ENCODE assay signal across 20 mouse cellular contexts in the genomic region with DNA sequence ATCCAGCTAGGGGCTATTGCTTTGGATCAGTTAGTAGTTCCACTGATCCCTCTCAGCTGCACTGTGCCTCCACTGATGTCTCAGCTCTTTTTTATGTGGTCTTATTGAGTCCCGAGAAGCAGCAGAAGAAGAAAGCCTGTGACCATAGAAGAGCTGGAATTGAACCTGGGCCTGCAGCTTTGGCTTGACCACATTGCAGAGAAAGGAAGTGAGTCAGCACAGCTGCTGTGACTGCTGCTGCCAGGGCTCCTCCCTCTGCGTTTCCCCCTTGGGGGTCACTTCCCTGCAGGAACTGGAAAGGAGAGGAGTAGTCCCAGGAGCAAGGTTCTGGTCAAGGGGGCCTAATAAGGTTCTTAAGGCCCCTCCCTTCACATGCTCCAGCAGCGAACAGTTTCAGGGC. TPM values are rescaled to one million over a fixed set of nuclear protein-coding genes. Genes with fewer than 3 reads are reported as not detected.
DNase-seq lines count a peak whose midpoint lies in the region; ATAC-seq and TF ChIP-seq lines count a peak whose summit lies in the region.
"Had no signal": no experiment of that assay in that cellular context is flagged by ENCODE, and none has a peak within 500 bp of the region (broad histone marks: within the 10 kb centered on the region; RNA-seq: fewer than 3 reads in every experiment).

No protein-coding gene starts in this region.

- intact Hi-C loops in gastrocnemius, adult 2 months (cut with DNase I) = loop anchor here (5.0 kb wide), 2 partner anchors 268 to 427 kb away; no protein-coding TSS in a partner anchor
- intact Hi-C loops in gastrocnemius, postnatal 36 days (cut with DNase I) = loop anchor here (5.0 kb wide), 4 partner anchors 37 to 432 kb away; no protein-coding TSS in a partner anchor

- H3K4me2 ChIP-seq in hindbrain, embryonic 14.5 days (replicated peaks) = no peak overlapping the region
- H3K4me2 ChIP-seq: heart, embryonic 15.5 days; limb, embryonic 12.5 days; liver, embryonic 13.5 days had no signal

- peak; percentile 53 for DNase-seq in gastrocnemius, adult 2 months
- DNase-seq in gastrocnemius, postnatal 36 days = no peak
- DNase-seq in kidney, postnatal 4 days = peak; percentile 41 to 53
- no peak for DNase-seq in kidney, adult 8-10 months
- peak; percentile 17 for DNase-seq in A20 (ENCODE audit: low read depth, low spot score)
- DNase-seq in induced T-regulatory cell, adult 2 months (ENCODE audit: low read depth) = peak; percentile 4
- DNase-seq in embryo, embryonic 11 days = no peak
- DNase-seq in hindbrain, embryonic 14.5 days (ENCODE audit: low spot score) = no peak
- DNase-seq: cerebellum, adult 11 months; forebrain, postnatal 0 days; kidney, adult 11 months; kidney, postnatal 14 days; layer of hippocampus, adult 9-11 months; liver, embryonic 13.5 days; lung, postnatal 4 days had no signal

- no peak overlapping the region for H3K9ac ChIP-seq in hindbrain, embryonic 14.5 days
- H3K9ac ChIP-seq: forebrain, postnatal 0 days; heart, embryonic 15.5 days; limb, embryonic 12.5 days; liver, embryonic 13.5 days; midbrain, embryonic 13.5 days had no signal

- WGBS in hindbrain, embryonic 14.5 days = 53% methylated on average over 3 of the region's 3 CpGs

- no peak for TF ChIP-seq CTCF in gastrocnemius, adult 2 months (IDR thresholded peaks at IDR 0.05)

- ATAC-seq in hindbrain, embryonic 14.5 days (ENCODE audit: low FRiP score) = no peak
- ATAC-seq: forebrain, postnatal 0 days; hindbrain, embryonic 16.5 days; midbrain, embryonic 13.5 days had no signal

- H3K9me3 ChIP-seq in hindbrain, embryonic 14.5 days (ENCODE audit: control insufficient read depth, low read length) = no peaks in the 10 kb centered on the region
- H3K9me3 ChIP-seq: heart, embryonic 15.5 days; liver, embryonic 13.5 days; midbrain, embryonic 13.5 days had no signal

- no peak overlapping the region for H3K27ac ChIP-seq in gastrocnemius, adult 2 months
- no peak overlapping the region for H3K27ac ChIP-seq in hindbrain, embryonic 14.5 days
- H3K27ac ChIP-seq: heart, embryonic 15.5 days; limb, embryonic 12.5 days; liver, embryonic 13.5 days; midbrain, embryonic 13.5 days had no signal

- H3K36me3 ChIP-seq in hindbrain, embryonic 14.5 days (replicated peaks; ENCODE audit: control insufficient read depth, insufficient read depth) = no peaks in the 10 kb centered on the region
- H3K36me3 ChIP-seq: heart, embryonic 15.5 days; limb, embryonic 12.5 days; liver, embryonic 13.5 days; midbrain, embryonic 13.5 days had no signal

- no peak overlapping the region for H3K4me3 ChIP-seq in gastrocnemius, adult 2 months
- no peak overlapping the region for H3K4me3 ChIP-seq in hindbrain, embryonic 14.5 days (replicated peaks; ENCODE audit: low read length)
- H3K4me3 ChIP-seq: erythroblast, embryonic 14.5 days; heart, embryonic 15.5 days; limb, embryonic 12.5 days; liver, embryonic 13.5 days; midbrain, embryonic 13.5 days had no signal

- peaks cover 18% of the 10 kb centered on the region for H3K4me1 ChIP-seq in hindbrain, embryonic 14.5 days (replicated peaks; ENCODE audit: control insufficient read depth, insufficient read depth, low read length)

- H3K27me3 ChIP-seq in hindbrain, embryonic 14.5 days (ENCODE audit: control insufficient read depth, insufficient read depth, low read length) = no peaks in the 10 kb centered on the region

RNA-seq across cellular contexts. Expression of a gene that starts 1.9 kb away (rescaled TPM):
- total RNA-seq in gastrocnemius, adult 2 months (2021) = 10 to 100 TPM; 10.9 to 13.0 TPM
- 10 to 100 TPM; 11.1 to 18.1 TPM for total RNA-seq in gastrocnemius, postnatal 36 days (2021)
- 47.3 and 53.3 TPM in 2 replicates for polyA plus RNA-seq in hindbrain, embryonic 14.5 days (2014; fragmentation: Nextera tagmentation; extraction: Ambion mirVana)

Comparison
In these comparisons a context has a peak if more than half of its experiments do, and no peak if none do; other contexts are left out.
1. DNase-seq: peak in gastrocnemius, adult 2 months (single experiment), kidney, postnatal 4 days (2 of 2), A20 (single experiment) and induced T-regulatory cell, adult 2 months (single experiment); none in gastrocnemius, postnatal 36 days (0 of 2), kidney, adult 8-10 months (0 of 2), embryo, embryonic 11 days (single experiment) and hindbrain, embryonic 14.5 days (single experiment).